In genomic region chr14:101869145-101869544, GRCm38 (mm10) we compare ENCODE assay signal across 11 mouse cellular contexts.
A peak's percentile ranks its signal among the peaks of the same experiment; 100 is the strongest.
DNase-seq lines count a peak whose midpoint lies in the region; ATAC-seq and TF ChIP-seq lines count a peak whose summit lies in the region.
"Had no signal": no experiment of that assay in that cellular context is flagged by ENCODE, and none has a peak within 500 bp of the region (broad histone marks: within the 10 kb centered on the region; RNA-seq: fewer than 3 reads in every experiment).

No protein-coding gene starts in this region.

- H3K79me2 ChIP-seq in liver, adult 2 months (ENCODE audit: control insufficient read depth, insufficient read depth, low read length), result peaks cover 7% of the 10 kb centered on the region; the same call in 1 of the 2 replicates

- 45% methylated on average over 6 of the region's 6 CpGs for WGBS in liver, adult 2 months
- WGBS in forebrain, postnatal 0 days, result 83% methylated on average over 6 of the region's 6 CpGs
- 76% methylated on average over 6 of the region's 6 CpGs for WGBS in midbrain, embryonic 15.5 days

- DNase-seq in liver, adult 2 months (ENCODE audit: extremely low read depth, low read depth, low spot score), result peak; percentile 45
- DNase-seq in liver, result no peak
- peak; percentile 78 to 84 for DNase-seq in heart, adult 9 months (ENCODE audit: low spot score in 2 of 2)
- DNase-seq in kidney, postnatal 14 days, result peak; percentile 54
- no peak for DNase-seq in forebrain, postnatal 0 days
- DNase-seq: cerebellum, adult 11-12 months; liver, embryonic 13.5 days had no signal

- H3K9ac ChIP-seq in liver, adult 2 months (ENCODE audit: low read depth, low read length), result no peak overlapping the region
- no peak overlapping the region for H3K9ac ChIP-seq in forebrain, postnatal 0 days
- H3K9ac ChIP-seq in midbrain, embryonic 15.5 days, result no peak overlapping the region
- H3K9ac ChIP-seq: liver, embryonic 13.5 days had no signal

- H3K4me3 ChIP-seq in liver, adult 2 months (ENCODE audit: insufficient read depth, low read depth, low read length), result no peak overlapping the region
- H3K4me3 ChIP-seq in forebrain, postnatal 0 days (ENCODE audit: low read depth, low read length), result no peak overlapping the region
- no peak overlapping the region for H3K4me3 ChIP-seq in midbrain, embryonic 15.5 days
- H3K4me3 ChIP-seq: liver, embryonic 13.5 days had no signal

- ATAC-seq in forebrain, postnatal 0 days, result no peak
- no peak for ATAC-seq in activated CD4-positive, CD25-positive, alpha-beta regulatory T cell, adult 4 months
- no peak for ATAC-seq in megakaryocyte, adult 5-6 weeks (ENCODE audit: poor library complexity, severe bottlenecking)
- no peak for ATAC-seq in midbrain, embryonic 15.5 days (replicated peaks)

- H3K27ac ChIP-seq in liver, adult 2 months (replicated peaks; ENCODE audit: insufficient read depth, low read depth, low read length), result no peak overlapping the region
- no peak overlapping the region for H3K27ac ChIP-seq in forebrain, postnatal 0 days (ENCODE audit: low read depth, low read length)
- no peak overlapping the region for H3K27ac ChIP-seq in midbrain, embryonic 15.5 days
- H3K27ac ChIP-seq: liver, embryonic 13.5 days had no signal

- TF ChIP-seq POLR2A in liver, adult 2 months (IDR thresholded peaks at IDR 0.05; ENCODE audit: extremely low read depth, insufficient read depth, low read length), result no peak

- H3K4me1 ChIP-seq in liver, adult 2 months (ENCODE audit: control insufficient read depth, insufficient read depth, low read length), result no peaks in the 10 kb centered on the region
- no peaks in the 10 kb centered on the region for H3K4me1 ChIP-seq in forebrain, postnatal 0 days (ENCODE audit: insufficient read depth)
- H3K4me1 ChIP-seq in midbrain, embryonic 15.5 days, result no peaks in the 10 kb centered on the region

- no peak for TF ChIP-seq CTCF in liver, adult 2 months (IDR thresholded peaks at IDR 0.05; ENCODE audit: low read depth, low read length)
- no peak for TF ChIP-seq CTCF in forebrain, postnatal 0 days (IDR thresholded peaks at IDR 0.05; ENCODE audit: low read depth)

- H3K36me3 ChIP-seq in liver, adult 2 months (ENCODE audit: control insufficient read depth, insufficient read depth, low read length), result no peaks in the 10 kb centered on the region
- H3K36me3 ChIP-seq in forebrain, postnatal 0 days (ENCODE audit: insufficient read depth), result no peaks in the 10 kb centered on the region
- no peaks in the 10 kb centered on the region for H3K36me3 ChIP-seq in midbrain, embryonic 15.5 days (replicated peaks)
- H3K36me3 ChIP-seq: G1E; liver, embryonic 13.5 days had no signal

- no peaks in the 10 kb centered on the region for H3K9me3 ChIP-seq in forebrain, postnatal 0 days (ENCODE audit: low read length)
- H3K9me3 ChIP-seq in midbrain, embryonic 15.5 days, result no peaks in the 10 kb centered on the region
- H3K9me3 ChIP-seq: liver, embryonic 13.5 days had no signal

- H3K27me3 ChIP-seq in liver, adult 2 months (ENCODE audit: control insufficient read depth, insufficient read depth, low read length), result no peaks in the 10 kb centered on the region
- H3K27me3 ChIP-seq in forebrain, postnatal 0 days (ENCODE audit: insufficient read depth, low read length), result no peaks in the 10 kb centered on the region
- H3K27me3 ChIP-seq in midbrain, embryonic 15.5 days (replicated peaks), result no peaks in the 10 kb centered on the region
- H3K27me3 ChIP-seq: liver, embryonic 13.5 days had no signal

- H3K4me2 ChIP-seq in forebrain, postnatal 0 days (ENCODE audit: low read depth), result no peak overlapping the region
- H3K4me2 ChIP-seq in midbrain, embryonic 15.5 days, result no peak overlapping the region
- H3K4me2 ChIP-seq: liver, embryonic 13.5 days had no signal

Comparison
In these comparisons a context has a peak if more than half of its experiments do, and no peak if none do; other contexts are left out.
1. DNase-seq: peak in liver, adult 2 months (single experiment), heart, adult 9 months (2 of 2) and kidney, postnatal 14 days (single experiment); none in liver (single experiment) and forebrain, postnatal 0 days (single experiment).